In the genomic region with DNA sequence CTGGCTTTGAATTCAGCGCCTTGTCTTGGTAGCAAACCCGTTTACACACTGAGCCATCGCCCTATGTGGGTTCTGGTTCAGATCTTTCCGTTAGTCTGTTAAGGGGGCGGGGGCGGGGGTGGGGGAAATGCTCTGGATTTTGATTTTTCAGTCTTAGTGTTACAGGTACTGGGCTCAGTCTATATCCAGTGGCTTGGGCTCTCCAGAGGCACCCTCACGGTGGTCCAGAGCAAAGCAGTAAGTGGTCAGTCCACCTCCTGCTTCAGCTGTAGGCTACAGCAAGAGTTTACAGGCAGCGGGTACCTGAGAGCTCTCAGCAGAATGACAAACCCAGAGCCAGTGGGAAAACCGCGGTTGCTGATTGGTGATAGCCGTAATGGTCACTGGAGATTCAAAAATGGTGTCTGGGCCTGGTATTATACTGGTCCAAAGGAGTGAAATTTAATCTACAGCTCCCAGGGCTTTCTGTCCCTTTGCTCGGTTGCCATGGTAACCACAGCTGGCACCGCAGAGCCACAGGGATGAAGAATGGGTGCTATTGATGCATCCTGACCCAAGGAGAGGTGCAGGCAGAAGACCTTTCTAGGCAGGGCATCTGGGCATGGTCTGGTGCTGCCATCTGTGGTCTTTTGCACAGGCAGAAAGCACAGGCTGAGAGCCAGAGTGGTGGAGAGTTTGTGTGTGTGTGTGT, we compare ENCODE assay signal across 11 mouse cellular contexts. TPM values are rescaled to one million over a fixed set of nuclear protein-coding genes. Genes with fewer than 3 reads are reported as not detected.
A peak's percentile ranks its signal among the peaks of the same experiment; 100 is the strongest.
DNase-seq lines count a peak whose midpoint lies in the region; ATAC-seq and TF ChIP-seq lines count a peak whose summit lies in the region.
"Had no signal": no experiment of that assay in that cellular context is flagged by ENCODE, and none has a peak within 500 bp of the region (broad histone marks: within the 10 kb centered on the region; RNA-seq: fewer than 3 reads in every experiment).

No protein-coding gene starts in this region.

- H3K4me1 ChIP-seq in hindbrain, embryonic 12.5 days: peaks cover 35% of the 10 kb centered on the region
- peaks cover 39% of the 10 kb centered on the region for H3K4me1 ChIP-seq in midbrain, embryonic 12.5 days

- H3K36me3 ChIP-seq in hindbrain, embryonic 12.5 days: no peaks in the 10 kb centered on the region
- no peaks in the 10 kb centered on the region for H3K36me3 ChIP-seq in midbrain, embryonic 12.5 days
- H3K36me3 ChIP-seq: liver, embryonic 12.5 days had no signal

- no peak overlapping the region for H3K4me2 ChIP-seq in hindbrain, embryonic 12.5 days (replicated peaks)
- peak overlapping the region; percentile 15 for H3K4me2 ChIP-seq in midbrain, embryonic 12.5 days (replicated peaks)
- H3K4me2 ChIP-seq: liver, embryonic 12.5 days had no signal

- 55% methylated on average over 13 of the region's 13 CpGs for WGBS in hindbrain, embryonic 12.5 days
- WGBS in midbrain, embryonic 12.5 days: 57% methylated on average over 13 of the region's 13 CpGs

- intact Hi-C loops in left cerebral cortex, postnatal 14 days (cut with DNase I): no loop called here
- intact Hi-C loops in left cerebral cortex, adult 2 months (cut with DNase I): no loop called here

- ATAC-seq in hindbrain, embryonic 12.5 days (ENCODE audit: low FRiP score): peak; percentile 89
- ATAC-seq in midbrain, embryonic 12.5 days (ENCODE audit: low FRiP score, low read depth): peak; percentile 79
- ATAC-seq in frontal cortex, adult (ENCODE audit: low TSS enrichment): no peak
- ATAC-seq in inflammation-experienced regulatory T-cells, adult 6 months: no peak
- ATAC-seq: liver, embryonic 12.5 days had no signal

- H3K9ac ChIP-seq in hindbrain, embryonic 12.5 days: no peak overlapping the region
- H3K9ac ChIP-seq in midbrain, embryonic 12.5 days (replicated peaks): 0 out of 2 replicates have a peak overlapping the region, but pooled peaks have one; percentile 31
- H3K9ac ChIP-seq: liver, embryonic 12.5 days had no signal

- peaks cover 20% of the 10 kb centered on the region; the same call in 1 of the 2 replicates for H3K27me3 ChIP-seq in hindbrain, embryonic 12.5 days
- peaks cover 25% of the 10 kb centered on the region for H3K27me3 ChIP-seq in midbrain, embryonic 12.5 days

- TF ChIP-seq CTCF in left cerebral cortex, adult 2 months (IDR thresholded peaks at IDR 0.05): no peak; the same call in 1 of the 2 replicates

- peak; percentile 43 to 66 for DNase-seq in left cerebral cortex, postnatal 14 days (ENCODE audit: low spot score in 2 of 2)
- no peak for DNase-seq in left cerebral cortex, adult 2 months (ENCODE audit: extremely low spot score in 1 of 2, low spot score in 2 of 2)
- peak; percentile 54 for DNase-seq in embryo, embryonic 10.5 days (ENCODE audit: low spot score)
- DNase-seq in T-cell, adult 2 months (ENCODE audit: low spot score): no peak
- DNase-seq: cerebellum, adult 9-11 months had no signal

- no peaks in the 10 kb centered on the region for H3K9me3 ChIP-seq in hindbrain, embryonic 12.5 days (replicated peaks)
- H3K9me3 ChIP-seq in midbrain, embryonic 12.5 days: no peaks in the 10 kb centered on the region
- H3K9me3 ChIP-seq: liver, embryonic 12.5 days had no signal

- no peak overlapping the region for H3K27ac ChIP-seq in left cerebral cortex, adult 2 months
- H3K27ac ChIP-seq in hindbrain, embryonic 12.5 days: peak overlapping the region; percentile 81
- peak overlapping the region; percentile 71 for H3K27ac ChIP-seq in midbrain, embryonic 12.5 days (replicated peaks)
- H3K27ac ChIP-seq: liver, embryonic 12.5 days; stomach, postnatal 0 days had no signal

- H3K4me3 ChIP-seq in left cerebral cortex, adult 2 months: no peak overlapping the region
- no peak overlapping the region for H3K4me3 ChIP-seq in hindbrain, embryonic 12.5 days
- no peak overlapping the region for H3K4me3 ChIP-seq in midbrain, embryonic 12.5 days
- H3K4me3 ChIP-seq: liver, embryonic 12.5 days had no signal

RNA-seq across cellular contexts. Expression of a gene that starts 17.5 kb away (rescaled TPM):
- 1 to 10 TPM; 3.9 to 4.2 TPM for total RNA-seq in left cerebral cortex, postnatal 14 days (2021)
- 1 to 10 TPM; 2.2 to 2.4 TPM for total RNA-seq in left cerebral cortex, adult 2 months (2021)
- polyA plus RNA-seq in hindbrain, embryonic 12.5 days (2016; fragmentation: Nextera tagmentation; extraction: Ambion mirVana): 11.6 and 11.8 TPM in 2 replicates
- polyA plus RNA-seq in midbrain, embryonic 12.5 days (2016; fragmentation: Nextera tagmentation; extraction: Ambion mirVana): 8.2 and 8.9 TPM in 2 replicates
- under 1 TPM in 1 of 3 experiments, not detected in 2; 0.16 TPM for polyA plus RNA-seq in inflammation-experienced regulatory T-cells, adult 6 months (2017; shearing (Covaris generic))

RNA-seq across cellular contexts. Expression of a gene that starts 23.8 kb away (rescaled TPM):
- under 1 TPM in 1 of 2 experiments, not detected in 1; 0.61 TPM for total RNA-seq in left cerebral cortex, postnatal 14 days (2021)
- total RNA-seq in left cerebral cortex, adult 2 months (2021): under 1 TPM; 0.68 to 0.93 TPM
- 5.0 and 7.2 TPM in 2 replicates for polyA plus RNA-seq in hindbrain, embryonic 12.5 days (2016; fragmentation: Nextera tagmentation; extraction: Ambion mirVana)
- 2.3 and 3.5 TPM in 2 replicates for polyA plus RNA-seq in midbrain, embryonic 12.5 days (2016; fragmentation: Nextera tagmentation; extraction: Ambion mirVana)
- polyA plus RNA-seq in inflammation-experienced regulatory T-cells, adult 6 months (2017; shearing (Covaris generic)): under 1 TPM in 2 of 3 experiments, not detected in 1; 0.29 to 0.65 TPM

RNA-seq across cellular contexts. Expression of a gene that starts 51.5 kb away (rescaled TPM):
- total RNA-seq in left cerebral cortex, postnatal 14 days (2021): under 1 TPM; 0.90 to 0.93 TPM
- total RNA-seq in left cerebral cortex, adult 2 months (2021): 1 to 10 TPM in 1 of 2 experiments, under 1 TPM in 1; 0.36 to 1.3 TPM
- polyA plus RNA-seq in hindbrain, embryonic 12.5 days (2016; fragmentation: Nextera tagmentation; extraction: Ambion mirVana): 7.0 and 7.9 TPM in 2 replicates
- 10.0 and 10.7 TPM in 2 replicates for polyA plus RNA-seq in midbrain, embryonic 12.5 days (2016; fragmentation: Nextera tagmentation; extraction: Ambion mirVana)
- polyA plus RNA-seq in inflammation-experienced regulatory T-cells, adult 6 months (2017; shearing (Covaris generic)): 10 to 100 TPM; 15.0 to 44.4 (median 16.8) TPM

Comparison
In these comparisons a context has a peak if more than half of its experiments do, and no peak if none do; other contexts are left out.
1. DNase-seq: peak in left cerebral cortex, postnatal 14 days (2 of 2) and embryo, embryonic 10.5 days (single experiment); none in left cerebral cortex, adult 2 months (0 of 2) and T-cell, adult 2 months (single experiment).
2. ATAC-seq: peak in hindbrain, embryonic 12.5 days (single experiment) and midbrain, embryonic 12.5 days (single experiment); none in frontal cortex, adult (single experiment) and inflammation-experienced regulatory T-cells, adult 6 months (single experiment).